11 mouse cellular contexts compared by ENCODE assay signal in genomic region chr4:126150949-126151320, GRCm38 (mm10). TPM values are rescaled to one million over a fixed set of nuclear protein-coding genes. Genes with fewer than 3 reads are reported as not detected.
A peak's percentile ranks its signal among the peaks of the same experiment; 100 is the strongest.
DNase-seq lines count a peak whose midpoint lies in the region; ATAC-seq and TF ChIP-seq lines count a peak whose summit lies in the region.
"Had no signal": no experiment of that assay in that cellular context is flagged by ENCODE, and none has a peak within 500 bp of the region (broad histone marks: within the 10 kb centered on the region; RNA-seq: fewer than 3 reads in every experiment).

No protein-coding gene starts in this region.

- peaks cover 15% of the 10 kb centered on the region for H3K36me3 ChIP-seq in kidney, embryonic 14.5 days (ENCODE audit: control insufficient read depth, insufficient read depth, low read length)
- 0 out of 2 replicates have a peak, but pooled peaks cover 7% of the 10 kb centered on the region for H3K36me3 ChIP-seq in embryonic facial prominence, embryonic 12.5 days
- H3K36me3 ChIP-seq in intestine, embryonic 14.5 days (ENCODE audit: control insufficient read depth, insufficient read depth, low read length) = peaks cover 16% of the 10 kb centered on the region
- no peaks in the 10 kb centered on the region for H3K36me3 ChIP-seq in myocyte (ENCODE audit: control insufficient read depth, insufficient read depth)
- H3K36me3 ChIP-seq: forebrain, embryonic 12.5 days; midbrain, embryonic 10.5 days had no signal

- H3K9me3 ChIP-seq in kidney, embryonic 14.5 days (ENCODE audit: control insufficient read depth, low read length) = no peaks in the 10 kb centered on the region
- H3K9me3 ChIP-seq in embryonic facial prominence, embryonic 12.5 days = no peaks in the 10 kb centered on the region
- no peaks in the 10 kb centered on the region for H3K9me3 ChIP-seq in intestine, embryonic 14.5 days (ENCODE audit: control insufficient read depth, low read length)
- H3K9me3 ChIP-seq: forebrain, embryonic 12.5 days; midbrain, embryonic 10.5 days had no signal

- H3ac ChIP-seq in myocyte (ENCODE audit: control insufficient read depth, insufficient read length) = no peak overlapping the region

- peak overlapping the region; percentile 98 for H3K27ac ChIP-seq in kidney, embryonic 14.5 days (ENCODE audit: low read depth, low read length)
- peak overlapping the region; percentile 95 for H3K27ac ChIP-seq in embryonic facial prominence, embryonic 12.5 days
- peak overlapping the region; percentile 90 for H3K27ac ChIP-seq in intestine, embryonic 14.5 days (ENCODE audit: low read depth)
- H3K27ac ChIP-seq: forebrain, embryonic 12.5 days; hindbrain, embryonic 14.5 days; midbrain, embryonic 10.5 days had no signal

- ATAC-seq in kidney, embryonic 14.5 days (ENCODE audit: low FRiP score, low TSS enrichment) = no peak
- ATAC-seq in embryonic facial prominence, embryonic 12.5 days (ENCODE audit: insufficient number of reproducible peaks, insufficient read depth, low FRiP score, low TSS enrichment) = no peak
- ATAC-seq in intestine, embryonic 14.5 days (replicated peaks; ENCODE audit: low FRiP score, low TSS enrichment, low read depth) = no peak
- no peak for ATAC-seq in granulocyte monocyte progenitor cell, adult 5-6 weeks (replicated peaks; ENCODE audit: poor library complexity, severe bottlenecking)

- no peaks in the 10 kb centered on the region for H3K27me3 ChIP-seq in kidney, embryonic 14.5 days (ENCODE audit: control insufficient read depth, insufficient read depth, low read length)
- H3K27me3 ChIP-seq in embryonic facial prominence, embryonic 12.5 days = no peaks in the 10 kb centered on the region
- H3K27me3 ChIP-seq in intestine, embryonic 14.5 days (replicated peaks; ENCODE audit: control insufficient read depth, insufficient read depth, low read length) = no peaks in the 10 kb centered on the region
- H3K27me3 ChIP-seq in myocyte (ENCODE audit: control insufficient read depth, insufficient read depth, insufficient read length) = no peaks in the 10 kb centered on the region

- DNase-seq in kidney, postnatal 36 days = no peak
- no peak for DNase-seq in intestine, embryonic 14.5 days (ENCODE audit: low spot score)
- DNase-seq in left cerebral cortex, adult 9 months (ENCODE audit: low spot score in 2 of 2) = no peak
- DNase-seq: cerebellum, adult 9-10 months had no signal

- H3K79me2 ChIP-seq in myocyte (ENCODE audit: control insufficient read depth, insufficient read depth) = peaks cover 4% of the 10 kb centered on the region

- peak overlapping the region; percentile 18; the same call in 1 of the 2 replicates for H3K9ac ChIP-seq in kidney, embryonic 14.5 days (ENCODE audit: low read depth, low read length)
- H3K9ac ChIP-seq in embryonic facial prominence, embryonic 12.5 days = peak overlapping the region; percentile 2; the same call in 1 of the 2 replicates
- peak overlapping the region; percentile 20; the same call in 1 of the 2 replicates for H3K9ac ChIP-seq in intestine, embryonic 14.5 days (ENCODE audit: low read length)
- H3K9ac ChIP-seq: forebrain, embryonic 12.5 days; hindbrain, embryonic 14.5 days had no signal

- peak overlapping the region; percentile 70 for H3K4me3 ChIP-seq in kidney, embryonic 14.5 days (ENCODE audit: low read length)
- H3K4me3 ChIP-seq in embryonic facial prominence, embryonic 12.5 days = peak overlapping the region; percentile 55
- H3K4me3 ChIP-seq in intestine, embryonic 14.5 days (ENCODE audit: low read depth, low read length) = peak overlapping the region; percentile 54
- no peak overlapping the region for H3K4me3 ChIP-seq in myocyte
- H3K4me3 ChIP-seq: forebrain, embryonic 12.5 days; midbrain, embryonic 10.5 days had no signal

- H3K4me1 ChIP-seq in kidney, embryonic 14.5 days (ENCODE audit: control insufficient read depth, insufficient read depth, low read length) = peaks cover 44% of the 10 kb centered on the region
- H3K4me1 ChIP-seq in embryonic facial prominence, embryonic 12.5 days = peaks cover 46% of the 10 kb centered on the region
- H3K4me1 ChIP-seq in intestine, embryonic 14.5 days (replicated peaks; ENCODE audit: control insufficient read depth, insufficient read depth, low read length) = peaks cover 40% of the 10 kb centered on the region

- peak overlapping the region; percentile 78 for H3K4me2 ChIP-seq in kidney, embryonic 14.5 days (replicated peaks; ENCODE audit: low read depth, low read length)
- peak overlapping the region; percentile 92 for H3K4me2 ChIP-seq in embryonic facial prominence, embryonic 12.5 days (replicated peaks)
- H3K4me2 ChIP-seq in intestine, embryonic 14.5 days (ENCODE audit: low read length) = peak overlapping the region; percentile 91
- H3K4me2 ChIP-seq in myocyte (ENCODE audit: low read depth) = peak overlapping the region; percentile 60
- H3K4me2 ChIP-seq: forebrain, embryonic 12.5 days; hindbrain, embryonic 14.5 days had no signal

- 35% methylated on average over 6 of the region's 6 CpGs for WGBS in kidney, embryonic 14.5 days
- 24% methylated on average over 6 of the region's 6 CpGs for WGBS in embryonic facial prominence, embryonic 12.5 days
- 41% methylated on average over 6 of the region's 6 CpGs for WGBS in intestine, embryonic 14.5 days

- no peak for TF ChIP-seq POLR2A in myocyte (IDR thresholded peaks at IDR 0.05; ENCODE audit: insufficient read length, low read depth)

TF ChIP-seq in myocyte, 11 proteins besides CTCF, POLR2A, EP300 and RAD21:
- TF ChIP-seq TCF3 (IDR thresholded peaks at IDR 0.05; ENCODE audit: insufficient read length, low read depth) (no peak), E2F4 (IDR thresholded peaks at IDR 0.05; ENCODE audit: insufficient read depth) (no peak), CEBPB (IDR thresholded peaks at IDR 0.05; ENCODE audit: insufficient read depth, poor library complexity, severe bottlenecking) (no peak), TCF12 (IDR thresholded peaks at IDR 0.05; ENCODE audit: insufficient read depth, poor library complexity, severe bottlenecking) (no peak), MAX (IDR thresholded peaks at IDR 0.05; ENCODE audit: low read depth) (no peak), MYOG (IDR thresholded peaks at IDR 0.05; ENCODE audit: control insufficient read depth in 1 of 3, insufficient read depth in 1 of 3, insufficient read length in 2 of 3, low read depth in 2 of 3) (no peak), MYOD1 (IDR thresholded peaks at IDR 0.05; ENCODE audit: control insufficient read depth in 1 of 3, insufficient read length in 2 of 3, low read depth in 2 of 3) (no peak)

RNA-seq across cellular contexts. Expression of gene Eva1b, which starts 3.4 kb away (rescaled TPM):
- polyA plus RNA-seq in kidney, embryonic 14.5 days (2014; fragmentation: Nextera tagmentation; extraction: Ambion mirVana) = 96.1 and 124 TPM in 2 replicates
- 68.9 and 69.4 TPM in 2 replicates for polyA plus RNA-seq in embryonic facial prominence, embryonic 12.5 days (2016; fragmentation: Nextera tagmentation; extraction: Ambion mirVana)
- polyA plus RNA-seq in intestine, embryonic 14.5 days (2014; fragmentation: Nextera tagmentation; extraction: Ambion mirVana) = 61.0 and 63.2 TPM in 2 replicates
- 28.6 TPM for polyA plus RNA-seq in myocyte (2012; fragmentation: generic; extraction: Trizol)
- total RNA-seq in granulocyte monocyte progenitor cell, adult 5-6 weeks (2014; fragmentation: Nextera tagmentation) = 0.73 and 1.1 TPM in 2 replicates
- total RNA-seq in granulocyte monocyte progenitor cell, adult 5-6 weeks (2017) = 1.0 and 2.4 TPM in 2 replicates

RNA-seq across cellular contexts. Expression of gene Sh3d21, which starts 12.4 kb away (rescaled TPM):
- 7.3 and 8.7 TPM in 2 replicates for polyA plus RNA-seq in kidney, embryonic 14.5 days (2014; fragmentation: Nextera tagmentation; extraction: Ambion mirVana)
- polyA plus RNA-seq in embryonic facial prominence, embryonic 12.5 days (2016; fragmentation: Nextera tagmentation; extraction: Ambion mirVana) = 7.0 and 8.4 TPM in 2 replicates
- polyA plus RNA-seq in intestine, embryonic 14.5 days (2014; fragmentation: Nextera tagmentation; extraction: Ambion mirVana) = 7.4 and 7.9 TPM in 2 replicates
- polyA plus RNA-seq in myocyte (2012; fragmentation: generic; extraction: Trizol) = 0.23 TPM
- total RNA-seq in granulocyte monocyte progenitor cell, adult 5-6 weeks (2014; fragmentation: Nextera tagmentation) = 0.15 and 1.5 TPM in 2 replicates
- 0.36 and 0.39 TPM in 2 replicates for total RNA-seq in granulocyte monocyte progenitor cell, adult 5-6 weeks (2017)

RNA-seq across cellular contexts. Expression of gene Stk40, which starts 47.2 kb away (rescaled TPM):
- polyA plus RNA-seq in kidney, embryonic 14.5 days (2014; fragmentation: Nextera tagmentation; extraction: Ambion mirVana) = 19.1 and 24.9 TPM in 2 replicates
- polyA plus RNA-seq in embryonic facial prominence, embryonic 12.5 days (2016; fragmentation: Nextera tagmentation; extraction: Ambion mirVana) = 45.7 and 48.0 TPM in 2 replicates
- polyA plus RNA-seq in intestine, embryonic 14.5 days (2014; fragmentation: Nextera tagmentation; extraction: Ambion mirVana) = 22.5 and 23.8 TPM in 2 replicates
- polyA plus RNA-seq in myocyte (2012; fragmentation: generic; extraction: Trizol) = 25.9 TPM
- 5.9 and 6.3 TPM in 2 replicates for total RNA-seq in granulocyte monocyte progenitor cell, adult 5-6 weeks (2014; fragmentation: Nextera tagmentation)
- 2.9 and 3.6 TPM in 2 replicates for total RNA-seq in granulocyte monocyte progenitor cell, adult 5-6 weeks (2017)

RNA-seq across cellular contexts. Expression of gene Thrap3, which starts 51.6 kb away (rescaled TPM):
- polyA plus RNA-seq in kidney, embryonic 14.5 days (2014; fragmentation: Nextera tagmentation; extraction: Ambion mirVana) = 141 and 281 TPM in 2 replicates
- polyA plus RNA-seq in embryonic facial prominence, embryonic 12.5 days (2016; fragmentation: Nextera tagmentation; extraction: Ambion mirVana) = 298 and 302 TPM in 2 replicates
- 206 TPM in 2 replicates for polyA plus RNA-seq in intestine, embryonic 14.5 days (2014; fragmentation: Nextera tagmentation; extraction: Ambion mirVana)
- 56.6 TPM for polyA plus RNA-seq in myocyte (2012; fragmentation: generic; extraction: Trizol)
- total RNA-seq in granulocyte monocyte progenitor cell, adult 5-6 weeks (2014; fragmentation: Nextera tagmentation) = 215 and 267 TPM in 2 replicates
- total RNA-seq in granulocyte monocyte progenitor cell, adult 5-6 weeks (2017) = 304 and 361 TPM in 2 replicates

RNA-seq across cellular contexts. Expression of gene Lsm10, which starts 54.5 kb away (rescaled TPM):
- polyA plus RNA-seq in kidney, embryonic 14.5 days (2014; fragmentation: Nextera tagmentation; extraction: Ambion mirVana) = 47.3 and 52.4 TPM in 2 replicates
- polyA plus RNA-seq in embryonic facial prominence, embryonic 12.5 days (2016; fragmentation: Nextera tagmentation; extraction: Ambion mirVana) = 42.8 and 45.3 TPM in 2 replicates
- polyA plus RNA-seq in intestine, embryonic 14.5 days (2014; fragmentation: Nextera tagmentation; extraction: Ambion mirVana) = 55.6 and 58.5 TPM in 2 replicates
- polyA plus RNA-seq in myocyte (2012; fragmentation: generic; extraction: Trizol) = 50.5 TPM
- total RNA-seq in granulocyte monocyte progenitor cell, adult 5-6 weeks (2014; fragmentation: Nextera tagmentation) = 14.2 and 23.0 TPM in 2 replicates
- total RNA-seq in granulocyte monocyte progenitor cell, adult 5-6 weeks (2017) = 10.9 and 12.5 TPM in 2 replicates
